Comparison of ENCODE assay signal across 15 mouse cellular contexts in the genomic region with DNA sequence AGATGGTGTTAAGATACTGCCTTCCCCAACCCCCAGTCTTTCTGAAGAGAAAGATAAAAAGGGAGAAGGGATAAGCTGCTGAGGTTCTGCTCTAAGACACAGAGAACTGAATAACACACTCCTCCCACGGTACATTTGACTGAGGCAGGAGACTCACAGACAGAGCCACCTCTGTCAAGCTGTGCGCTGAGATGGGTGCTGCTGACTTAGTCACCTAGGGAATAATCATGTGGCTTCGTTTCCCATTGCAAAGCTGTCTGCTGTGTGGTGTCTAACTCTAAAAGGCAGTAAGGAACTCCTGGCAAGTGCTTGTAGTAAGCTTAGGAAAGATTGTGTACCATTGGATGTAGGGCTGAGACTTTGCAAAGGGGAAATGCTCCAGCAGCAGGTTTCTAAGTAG.
DNase-seq lines count a peak whose midpoint lies in the region.
"Had no signal": no experiment of that assay in that cellular context is flagged by ENCODE, and none has a peak within 500 bp of the region (broad histone marks: within the 10 kb centered on the region; RNA-seq: fewer than 3 reads in every experiment).

No protein-coding gene starts in this region.

- intact Hi-C loops in left cerebral cortex, postnatal 4 days (cut with DNase I) = no loop called here

- peak; percentile 66 to 71 for DNase-seq in frontal cortex, adult 2 months (ENCODE audit: extremely low spot score in 1 of 2, low spot score in 1 of 2)
- DNase-seq in frontal cortex, postnatal 14 days (ENCODE audit: low spot score in 2 of 2) = no peak
- DNase-seq in left cerebral cortex, adult 18-20 months (ENCODE audit: low spot score in 2 of 2) = peak; percentile 51 to 61
- DNase-seq in left cerebral cortex, postnatal 4 days = no peak
- DNase-seq in right cerebral cortex, postnatal 25 days = peak; percentile 50
- DNase-seq in right cerebral cortex, postnatal 14 days = no peak
- no peak for DNase-seq in kidney, postnatal 36 days
- no peak for DNase-seq in retina, embryonic 14.5 days (ENCODE audit: low spot score)
- DNase-seq: adrenal gland, postnatal 14 days; cerebellum, adult 8-10 months; gastrocnemius, postnatal 36 days; heart, adult 2 months; heart, postnatal 14 days; kidney, adult 9 months; kidney, postnatal 14 days had no signal

Comparison
In these comparisons a context has a peak if more than half of its experiments do, and no peak if none do; other contexts are left out.
1. DNase-seq: peak in frontal cortex, adult 2 months (2 of 2), left cerebral cortex, adult 18-20 months (2 of 2) and right cerebral cortex, postnatal 25 days (single experiment); none in frontal cortex, postnatal 14 days (0 of 2), left cerebral cortex, postnatal 4 days (single experiment), right cerebral cortex, postnatal 14 days (single experiment), kidney, postnatal 36 days (0 of 2) and retina, embryonic 14.5 days (single experiment).